Mouse (Mus musculus) lung, adult 18-20 months (tissue): ENCODE measurements around the gene Sdha.

Source experiments
- DNase-seq, 2 experiments: peaks; one replicate each; pipeline ENCODE4 v3.0.0; 2022; ENCODE audit warnings: mixed read lengths in 2 of 2

Gene Sdha

GRCm38 (mm10) chr13:74349566-74350434 lies at the start of gene Sdha, which contains the start of gene Ccdc127:
TSS of gene Sdha (minus strand) at chr13:74350280.
TSS of gene Ccdc127 (plus strand) at chr13:74350309.
- peak; percentile 95 to 96 for DNase-seq

DNA sequence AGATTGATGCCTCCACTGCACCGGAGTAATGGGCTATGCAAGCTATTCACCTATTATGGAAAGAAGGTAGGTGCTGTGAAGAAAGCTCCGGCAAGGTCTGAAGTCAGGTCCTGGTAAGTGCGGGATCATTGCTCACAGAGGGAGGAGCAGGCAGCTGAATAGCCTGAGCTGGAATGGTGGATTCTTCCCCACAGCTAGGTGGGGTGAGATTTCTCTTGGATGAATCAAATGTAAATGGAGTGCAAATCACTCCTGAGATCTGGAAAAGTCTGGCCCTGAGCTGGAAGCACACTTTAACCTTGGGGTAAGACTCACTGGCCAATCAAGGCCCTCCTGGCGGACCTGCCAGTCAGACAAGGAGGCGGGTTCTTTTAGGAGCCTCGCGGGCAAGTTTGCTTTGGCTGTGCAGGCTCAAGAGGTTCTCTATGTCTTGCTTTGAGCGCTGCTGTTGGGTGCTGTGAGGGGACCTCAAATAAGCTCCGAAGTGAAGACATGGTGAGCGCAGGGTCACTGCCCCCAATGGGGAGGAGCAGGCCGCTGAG lies 49.3 kb upstream of the Sdha start, which contains the start of gene Ftl1-ps1:
Gene Ftl1-ps1 (plus strand): TSS at position 397 of the 542 bp plus-strand sequence.
- peak in 1 of 2 experiments; percentile 4 for DNase-seq

DNA sequence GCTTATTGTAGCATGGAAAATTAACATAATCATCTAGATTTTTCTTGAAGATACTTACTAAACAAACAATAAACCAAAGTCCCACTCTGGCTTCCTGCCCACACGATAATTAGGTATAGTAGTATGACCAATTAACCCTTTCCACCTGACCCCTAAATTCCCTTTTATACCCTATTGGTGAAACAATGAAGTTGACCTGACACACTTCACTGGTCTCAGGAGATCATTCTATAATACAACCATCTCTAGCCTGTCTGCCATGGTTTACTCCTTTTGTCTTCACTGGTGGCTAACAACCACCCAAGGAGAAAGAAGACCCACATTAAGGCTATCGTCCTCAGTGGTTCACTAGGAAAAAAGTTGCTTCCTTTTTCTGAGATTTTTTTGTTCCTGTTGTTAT lies 41.1 kb upstream of the Sdha start:
- DNase-seq = no peak

GRCm38 (mm10) chr13:74390371-74390990 lies 40.4 kb upstream of the Sdha start, which contains the start of gene Zfp72:
TSS of gene Zfp72 (minus strand) at chr13:74390836.
- DNase-seq = peak; percentile 79 to 84

DNA sequence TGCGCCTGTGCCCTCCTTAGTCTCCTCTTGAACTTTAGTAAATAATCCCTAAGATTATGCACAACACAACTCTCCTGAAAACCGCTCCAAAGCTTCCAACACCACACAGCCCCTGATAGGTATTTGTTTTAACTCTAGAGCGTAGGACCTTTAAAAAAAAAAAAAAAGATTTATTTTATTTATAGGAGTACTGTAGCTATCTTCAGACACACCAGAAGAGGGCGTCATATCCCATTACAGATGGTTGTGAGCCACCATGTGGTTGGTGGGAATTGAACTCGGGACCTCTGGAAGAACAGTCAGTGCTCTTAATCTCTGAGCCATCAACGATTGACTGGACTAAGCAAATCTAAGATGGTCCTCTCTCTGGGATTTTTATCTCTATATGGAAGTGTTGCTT lies 39.6 kb upstream of the Sdha start:
- no peak for DNase-seq

- no peak for DNase-seq
Measured at GRCm38 (mm10) chr13:74382289-74382688, 32.2 kb upstream of the Sdha start.

DNA sequence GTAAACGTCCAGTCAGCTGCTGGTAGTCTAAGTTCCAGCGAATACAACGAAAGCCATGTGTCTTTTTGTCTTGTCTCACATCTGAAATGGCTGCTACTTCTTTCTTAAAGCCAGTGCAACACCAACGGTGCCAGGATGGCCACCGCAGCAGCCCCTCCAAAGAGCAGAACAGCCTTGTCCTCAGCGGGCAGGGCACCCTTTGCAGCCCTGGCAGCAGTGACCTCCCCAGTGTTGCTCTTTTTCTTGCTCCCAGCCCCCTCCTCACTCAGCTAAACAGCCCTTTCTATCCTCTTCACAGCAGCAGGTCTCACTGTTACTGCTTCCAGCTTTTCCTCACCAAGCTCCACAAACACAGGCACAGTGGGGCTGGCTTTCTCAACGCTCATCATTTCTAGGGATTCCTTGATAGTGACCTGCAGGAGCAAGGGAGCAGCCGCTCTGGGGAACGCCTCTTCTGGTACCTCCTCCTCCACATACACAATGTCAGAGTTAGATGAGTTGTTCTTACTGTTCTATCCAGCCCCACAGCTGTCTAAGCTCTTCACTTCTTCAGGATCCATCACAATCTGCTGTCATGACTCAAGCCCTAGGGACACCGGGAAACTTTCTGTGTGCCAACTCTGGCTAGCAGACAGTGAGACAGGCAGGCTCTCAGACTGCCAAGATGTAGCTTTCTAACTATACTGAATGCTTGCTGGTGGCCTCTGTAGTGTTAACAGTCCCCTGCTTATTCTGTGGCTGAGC lies 31.6 kb upstream of the Sdha start:
- DNase-seq = no peak

DNA sequence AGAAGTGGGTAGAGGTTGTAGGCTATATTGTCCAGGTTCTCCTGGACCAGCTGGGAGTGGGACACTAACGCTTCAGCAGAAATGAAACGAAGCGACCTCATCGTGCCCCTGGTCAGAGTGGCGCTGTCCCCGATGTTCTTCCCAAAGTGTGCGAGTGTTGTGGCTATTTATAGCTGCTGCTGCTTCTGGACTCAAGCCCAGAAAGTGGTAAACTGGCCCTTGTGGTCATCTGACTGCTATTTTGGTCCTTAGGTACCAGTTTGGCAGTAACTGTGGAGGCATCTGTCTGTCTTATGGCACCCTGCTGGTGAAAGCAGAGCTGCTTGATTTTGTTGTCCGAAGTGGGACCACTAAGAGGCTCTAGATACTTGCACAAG lies 13.8 kb upstream of the Sdha start, which contains the start of gene Lrrc14b:
Gene Lrrc14b (minus strand): TSS at position 147 of the 377 bp plus-strand sequence.
- DNase-seq = peak; percentile 25 to 30

DNA sequence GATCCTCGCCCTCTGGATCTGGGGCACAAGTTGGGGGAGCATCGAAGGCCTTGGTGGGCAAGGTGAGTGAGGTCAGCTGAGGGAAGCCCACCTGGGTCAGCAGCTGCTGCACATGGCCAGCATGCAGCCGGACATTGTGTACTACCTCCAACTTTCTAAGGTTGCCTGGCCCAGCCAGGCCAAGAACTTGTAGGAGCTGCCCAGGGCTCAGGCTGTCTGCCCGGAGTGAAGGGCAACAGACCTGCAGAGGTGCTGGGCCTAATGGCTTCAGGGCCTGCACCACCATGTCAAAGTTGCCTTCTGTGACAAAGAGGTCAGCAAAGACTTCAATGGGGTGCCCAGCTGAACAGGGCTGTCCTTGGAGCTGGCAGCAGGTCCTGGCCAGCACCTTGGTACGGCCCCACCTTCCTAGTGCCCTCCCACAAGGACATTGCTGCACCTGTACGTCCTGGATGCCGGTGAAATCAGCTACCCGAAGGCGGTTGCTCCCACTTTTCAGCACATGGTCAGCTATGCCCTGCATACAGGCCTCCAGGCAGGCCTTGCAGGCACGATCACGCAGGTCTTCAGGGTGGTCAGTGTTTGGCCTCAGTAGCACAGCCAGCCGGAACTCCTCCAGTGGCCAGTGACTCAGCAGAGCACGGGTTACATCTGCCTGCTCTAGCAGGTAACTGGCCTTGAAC lies 13.2 kb upstream of the Sdha start:
- DNase-seq = no peak

DNA sequence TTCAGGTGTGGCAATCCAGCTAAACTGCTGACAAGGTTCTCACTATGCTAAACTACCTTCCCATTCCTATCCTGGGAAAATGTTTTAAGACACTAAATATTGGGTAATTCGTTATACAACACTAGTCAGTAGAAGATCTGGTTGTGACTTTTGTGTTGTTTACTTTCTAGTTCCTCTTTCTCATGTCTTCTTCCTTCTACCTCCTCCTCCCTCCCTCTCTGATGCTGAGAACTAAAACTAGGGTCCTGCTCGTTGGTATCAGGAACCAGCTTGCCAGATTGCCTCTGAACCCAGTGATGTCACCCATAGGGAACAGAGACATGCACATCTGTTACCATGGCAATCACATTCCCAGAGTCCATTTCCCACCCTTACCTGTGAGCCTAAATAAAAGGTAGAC lies 12.1 kb upstream of the Sdha start:
- no peak for DNase-seq

DNA sequence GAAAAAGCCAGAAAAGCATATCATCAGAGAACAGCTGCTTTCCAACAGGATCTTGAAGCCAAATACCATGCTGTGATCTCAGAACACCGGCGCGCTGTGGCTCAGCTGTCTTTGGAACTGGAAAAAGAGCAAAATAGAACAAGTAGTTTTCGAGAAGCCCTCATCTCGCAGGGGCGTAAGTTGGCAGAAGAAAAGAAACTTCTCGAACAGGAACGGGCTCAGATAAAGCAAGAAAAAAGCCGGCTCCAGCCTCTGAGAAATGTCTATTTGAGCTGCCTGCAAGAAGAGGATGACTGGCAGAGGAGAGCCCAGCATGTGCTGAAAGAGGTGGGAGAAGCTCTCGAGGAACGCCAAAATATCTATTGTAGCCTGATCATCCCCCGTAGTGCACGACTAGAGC lies 6.4 kb upstream of the Sdha start:
- no peak for DNase-seq

GRCm38 (mm10) chr13:74350435-74350906 lies 391 bp upstream of the Sdha start:
- DNase-seq = no peak

DNA sequence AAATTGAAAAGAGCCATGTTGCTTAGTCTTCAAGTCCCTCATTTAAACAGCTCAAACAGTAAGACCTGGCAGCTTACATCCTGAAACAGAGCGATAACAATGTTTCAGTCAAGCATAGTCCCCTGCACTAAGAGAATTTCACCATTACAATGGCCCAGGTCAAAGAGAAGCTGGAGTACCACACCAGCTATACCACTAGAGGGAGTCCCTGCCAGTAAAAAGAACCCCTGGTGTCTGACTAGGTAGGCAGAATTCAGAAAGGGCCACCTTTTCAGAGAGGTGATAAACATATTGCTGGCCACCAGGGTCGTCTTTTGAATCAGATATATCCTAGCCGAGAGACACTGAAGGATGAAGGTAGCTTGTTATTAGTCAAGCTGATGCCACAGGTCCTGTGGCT lies 9.0 kb downstream of the Sdha start:
- DNase-seq = peak in 1 of 2 experiments; percentile 40

GRCm38 (mm10) chr13:74329321-74329720 lies 20.8 kb downstream of the Sdha start:
- DNase-seq = no peak

- peak; percentile 98 to 99 for DNase-seq
Measured at GRCm38 (mm10) chr13:74317170-74317849, 32.8 kb downstream of the Sdha start, which contains the start of gene Pdcd6. TSS of gene Pdcd6 (minus strand) at chr13:74317580.

GRCm38 (mm10) chr13:74316789-74317169 lies 33.3 kb downstream of the Sdha start:
- DNase-seq = no peak

DNA sequence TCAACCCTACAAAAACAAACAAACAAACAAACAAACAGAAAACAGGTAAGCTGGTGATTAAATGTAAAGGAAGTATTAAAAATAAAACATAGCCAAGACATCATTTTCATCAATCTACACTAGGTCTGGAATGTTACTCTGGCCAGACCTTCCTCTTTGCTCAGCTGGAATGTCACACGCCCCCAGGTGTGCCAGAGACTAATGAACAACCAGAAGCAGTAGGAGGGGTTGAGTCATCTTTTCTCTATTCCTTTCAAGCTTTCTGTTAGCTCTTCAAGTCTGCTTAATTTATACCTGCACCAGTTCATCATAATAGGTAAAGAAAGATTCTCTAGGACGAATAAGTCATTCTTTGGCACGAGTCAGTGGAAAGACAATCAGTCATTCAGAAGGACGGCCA lies 33.7 kb downstream of the Sdha start:
- DNase-seq = no peak

DNA sequence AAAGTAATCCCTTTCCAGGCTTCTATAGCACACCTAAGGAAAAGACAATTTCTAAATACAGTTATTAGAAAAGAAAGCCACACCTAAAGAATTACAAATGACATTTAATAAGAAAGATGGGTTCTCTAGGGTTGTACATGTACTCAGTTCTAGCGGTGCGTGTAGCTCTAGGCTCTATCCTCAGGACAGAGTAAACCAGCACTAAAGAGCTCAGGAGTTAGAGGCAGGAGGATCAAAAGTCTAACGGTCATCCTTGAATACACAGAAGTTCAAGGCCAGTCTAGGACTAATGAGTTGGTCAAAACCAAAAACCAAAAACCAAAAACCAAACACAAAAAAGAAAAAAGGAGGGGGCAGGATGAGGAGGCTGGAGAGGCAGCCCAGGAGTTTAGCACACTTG lies 35.5 kb downstream of the Sdha start:
- no peak for DNase-seq

GRCm38 (mm10) chr13:74305780-74306179 lies 44.3 kb downstream of the Sdha start:
- no peak for DNase-seq

GRCm38 (mm10) chr13:74305380-74305779 lies 44.7 kb downstream of the Sdha start:
- no peak for DNase-seq
